Mouse (Mus musculus) embryonic fibroblast, embryonic 13.5 days (primary cell): ENCODE measurements around the gene Trappc11.

Source experiments
- CTCF ChIP-seq: IDR thresholded peaks from 2 replicates; pipeline ENCODE4 v1.5.1; 2011; ENCODE audit warnings: mild to moderate bottlenecking, control low read depth, low read length, moderate library complexity, borderline replicate concordance; ENCODE audit not compliant: insufficient read depth
- POLR2A ChIP-seq: IDR thresholded peaks from 2 replicates; pipeline ENCODE4 v1.6.1; 2011; ENCODE audit warnings: low read depth, mild to moderate bottlenecking, control low read depth, low read length, moderate library complexity

GRCm38 (mm10) chr8:47494602-47495153 is 38.6 kb downstream of the Trappc11 start:
- TF ChIP-seq CTCF (no peak), POLR2A (no peak)
